Mouse (Mus musculus): ENCODE data around the gene Hbs1l. TPM values are rescaled to one million over a fixed set of nuclear protein-coding genes. Genes with fewer than 3 reads are reported as not detected.

The Hbs1l gene
- polyA plus RNA-seq, 1 experiment, result 57.0 TPM

GRCm38 (mm10) chr10:21291228-21291627 lies 4.6 kb upstream of the Hbs1l start:
- no peak overlapping the region for H3K27ac ChIP-seq (ENCODE audit: control insufficient read depth, insufficient read depth, low read depth, low read length, poor library complexity)
- TF ChIP-seq CTCF (IDR thresholded peaks at IDR 0.05; ENCODE audit: control insufficient read depth, insufficient read depth, low read length), result no peak
- no peak for TF ChIP-seq POLR2A (IDR thresholded peaks at IDR 0.05; ENCODE audit: borderline replicate concordance, control insufficient read depth, low read depth, low read length)
- WGBS, result 74% methylated on average over 4 of the region's 4 CpGs
- H3K4me3 ChIP-seq (replicated peaks; ENCODE audit: control insufficient read depth, low read depth, low read length), result no peak overlapping the region
- no peaks in the 10 kb centered on the region; the same call in 1 of the 2 replicates for H3K4me1 ChIP-seq (ENCODE audit: control insufficient read depth, insufficient read depth, low read length)

- TF ChIP-seq CTCF (IDR thresholded peaks at IDR 0.05; ENCODE audit: control insufficient read depth, insufficient read depth, low read length) (no peak), POLR2A (IDR thresholded peaks at IDR 0.05; ENCODE audit: borderline replicate concordance, control insufficient read depth, low read depth, low read length) (no peak)
- H3K27ac ChIP-seq (ENCODE audit: control insufficient read depth, insufficient read depth, low read depth, low read length, poor library complexity), result no peak overlapping the region
- no peaks in the 10 kb centered on the region; the same call in 1 of the 2 replicates for H3K4me1 ChIP-seq (ENCODE audit: control insufficient read depth, insufficient read depth, low read length)
- WGBS, result 77% methylated on average over 2 of the region's 2 CpGs
- no peak overlapping the region for H3K4me3 ChIP-seq (replicated peaks; ENCODE audit: control insufficient read depth, low read depth, low read length)
Measured at GRCm38 (mm10) chr10:21294217-21294616, 1.6 kb upstream of the Hbs1l start.

GRCm38 (mm10) chr10:21295397-21295758 lies 401 bp upstream of the Hbs1l start:
- no peaks in the 10 kb centered on the region; the same call in 1 of the 2 replicates for H3K4me1 ChIP-seq (ENCODE audit: control insufficient read depth, insufficient read depth, low read length)
- H3K4me3 ChIP-seq (replicated peaks; ENCODE audit: control insufficient read depth, low read depth, low read length), result peak overlapping the region; percentile 15
- H3K27ac ChIP-seq (ENCODE audit: control insufficient read depth, insufficient read depth, low read depth, low read length, poor library complexity), result no peak overlapping the region
- WGBS, result 40% methylated on average over 4 of the region's 4 CpGs
- no peak for TF ChIP-seq CTCF (IDR thresholded peaks at IDR 0.05; ENCODE audit: control insufficient read depth, insufficient read depth, low read length)
- no peak for TF ChIP-seq POLR2A (IDR thresholded peaks at IDR 0.05; ENCODE audit: borderline replicate concordance, control insufficient read depth, low read depth, low read length)

- no peaks in the 10 kb centered on the region; the same call in 1 of the 2 replicates for H3K4me1 ChIP-seq (ENCODE audit: control insufficient read depth, insufficient read depth, low read length)
- TF ChIP-seq POLR2A (IDR thresholded peaks at IDR 0.05; ENCODE audit: borderline replicate concordance, control insufficient read depth, low read depth, low read length), result no peak
- no peak for TF ChIP-seq CTCF (IDR thresholded peaks at IDR 0.05; ENCODE audit: control insufficient read depth, insufficient read depth, low read length)
- no peak overlapping the region for H3K27ac ChIP-seq (ENCODE audit: control insufficient read depth, insufficient read depth, low read depth, low read length, poor library complexity)
- no peak overlapping the region for H3K4me3 ChIP-seq (replicated peaks; ENCODE audit: control insufficient read depth, low read depth, low read length)
- WGBS, result 88% methylated on average over 2 of the region's 2 CpGs
Measured at GRCm38 (mm10) chr10:21298972-21299371, 3.2 kb downstream of the Hbs1l start.

- Histone ChIP-seq H3K4me1 (ENCODE audit: control insufficient read depth, insufficient read depth, low read length) (no peaks in the 10 kb centered on the region), H3K27ac (ENCODE audit: control insufficient read depth, insufficient read depth, low read depth, low read length, poor library complexity) (no peak overlapping the region), H3K4me3 (replicated peaks; ENCODE audit: control insufficient read depth, low read depth, low read length) (no peak overlapping the region)
- 55% methylated on average over 7 of the region's 7 CpGs for WGBS
- no peak for TF ChIP-seq POLR2A (IDR thresholded peaks at IDR 0.05; ENCODE audit: borderline replicate concordance, control insufficient read depth, low read depth, low read length)
- no peak for TF ChIP-seq CTCF (IDR thresholded peaks at IDR 0.05; ENCODE audit: control insufficient read depth, insufficient read depth, low read length)
Measured at GRCm38 (mm10) chr10:21301822-21302221, 6.0 kb downstream of the Hbs1l start.

GRCm38 (mm10) chr10:21304672-21305632 lies 9.2 kb downstream of the Hbs1l start:
- Histone ChIP-seq H3K4me3 (replicated peaks; ENCODE audit: control insufficient read depth, low read depth, low read length) (no peak overlapping the region), H3K27ac (ENCODE audit: control insufficient read depth, insufficient read depth, low read depth, low read length, poor library complexity) (no peak overlapping the region), H3K4me1 (ENCODE audit: control insufficient read depth, insufficient read depth, low read length) (no peaks in the 10 kb centered on the region)
- 88% methylated on average over 11 of the region's 11 CpGs for WGBS
- TF ChIP-seq CTCF (IDR thresholded peaks at IDR 0.05; ENCODE audit: control insufficient read depth, insufficient read depth, low read length) (no peak), POLR2A (IDR thresholded peaks at IDR 0.05; ENCODE audit: borderline replicate concordance, control insufficient read depth, low read depth, low read length) (no peak)

- Histone ChIP-seq H3K4me3 (replicated peaks; ENCODE audit: control insufficient read depth, low read depth, low read length) (no peak overlapping the region), H3K4me1 (ENCODE audit: control insufficient read depth, insufficient read depth, low read length) (no peaks in the 10 kb centered on the region), H3K27ac (ENCODE audit: control insufficient read depth, insufficient read depth, low read depth, low read length, poor library complexity) (no peak overlapping the region)
- no peak for TF ChIP-seq CTCF (IDR thresholded peaks at IDR 0.05; ENCODE audit: control insufficient read depth, insufficient read depth, low read length)
- no peak for TF ChIP-seq POLR2A (IDR thresholded peaks at IDR 0.05; ENCODE audit: borderline replicate concordance, control insufficient read depth, low read depth, low read length)
- WGBS, result 58% methylated on average over 4 of the region's 4 CpGs
Measured at GRCm38 (mm10) chr10:21313732-21314131, 18.0 kb downstream of the Hbs1l start.

- Histone ChIP-seq H3K27ac (ENCODE audit: control insufficient read depth, insufficient read depth, low read depth, low read length, poor library complexity) (no peak overlapping the region), H3K4me3 (replicated peaks; ENCODE audit: control insufficient read depth, low read depth, low read length) (no peak overlapping the region), H3K4me1 (ENCODE audit: control insufficient read depth, insufficient read depth, low read length) (no peaks in the 10 kb centered on the region)
- TF ChIP-seq POLR2A (IDR thresholded peaks at IDR 0.05; ENCODE audit: borderline replicate concordance, control insufficient read depth, low read depth, low read length) (no peak), CTCF (IDR thresholded peaks at IDR 0.05; ENCODE audit: control insufficient read depth, insufficient read depth, low read length) (no peak)
- WGBS, result 90% methylated on average over 1 of the region's 1 CpGs
Measured at GRCm38 (mm10) chr10:21316123-21316522, 20.3 kb downstream of the Hbs1l start.

All from bone marrow, adult 2 months (tissue).